Comparison of ENCODE assay signal across 9 mouse cellular contexts in genomic region chr11:79589317-79590075, GRCm38 (mm10). TPM values are rescaled to one million over a fixed set of nuclear protein-coding genes. Genes with fewer than 3 reads are reported as not detected.
A peak's percentile ranks its signal among the peaks of the same experiment; 100 is the strongest.
DNase-seq lines count a peak whose midpoint lies in the region; ATAC-seq and TF ChIP-seq lines count a peak whose summit lies in the region.
"Had no signal": no experiment of that assay in that cellular context is flagged by ENCODE, and none has a peak within 500 bp of the region (broad histone marks: within the 10 kb centered on the region; RNA-seq: fewer than 3 reads in every experiment).

No protein-coding gene starts in this region.

- peak; percentile 28 for TF ChIP-seq CTCF in left cerebral cortex, adult 2 months (IDR thresholded peaks at IDR 0.05)

- no peak overlapping the region for H3K4me3 ChIP-seq in left cerebral cortex, adult 2 months
- H3K4me3 ChIP-seq: embryonic facial prominence, embryonic 12.5 days had no signal

- H3K27ac ChIP-seq in left cerebral cortex, adult 2 months: no peak overlapping the region
- H3K27ac ChIP-seq: embryonic facial prominence, embryonic 12.5 days had no signal

- peak; percentile 77 for DNase-seq in CD4-positive, CD25-positive, alpha-beta regulatory T cell, adult 2 months (ENCODE audit: low read depth, low spot score)
- peak in 1 of 2 experiments; percentile 37 for DNase-seq in left cerebral cortex, adult 2 months (ENCODE audit: extremely low spot score in 1 of 2, low spot score in 2 of 2)
- DNase-seq in left cerebral cortex, postnatal 36 days (ENCODE audit: low spot score in 2 of 2): no peak
- peak; percentile 77 for DNase-seq in brain, adult 2 months (ENCODE audit: low read depth, low spot score)
- DNase-seq in naive thymus-derived CD4-positive, alpha-beta T cell, adult 2 months (ENCODE audit: low read depth): peak; percentile 78
- DNase-seq in gastrocnemius, postnatal 14 days: no peak
- no peak for DNase-seq in spleen, postnatal 14 days (ENCODE audit: low spot score in 2 of 2)

- ATAC-seq in CD4-positive, CD25-positive, alpha-beta regulatory T cell, adult 4 months: no peak

- intact Hi-C loops in left cerebral cortex, adult 2 months (cut with DNase I): loop anchor here (2.0 to 5.0 kb wide), 3 partner anchors 33 to 333 kb away; no protein-coding TSS in a partner anchor
- intact Hi-C loops in left cerebral cortex, postnatal 36 days (cut with DNase I): loop anchor here (5.0 kb wide), 1 partner anchor 38 kb away; no protein-coding TSS in a partner anchor
- intact Hi-C loops in gastrocnemius, postnatal 14 days (cut with DNase I; ENCODE audit: low total_unique reads): loop anchor here (2.0 kb wide), 1 partner anchor 95 kb away; no protein-coding TSS in a partner anchor

RNA-seq across cellular contexts. Expression of gene Rab11fip4, which starts 1.5 kb away (rescaled TPM):
- 10 to 100 TPM in 1 of 2 experiments, 1 to 10 TPM in 1; 8.3 to 13.0 TPM for polyA plus RNA-seq in CD4-positive, CD25-positive, alpha-beta regulatory T cell, adult 4 months (2017; shearing (Covaris generic))
- total RNA-seq in left cerebral cortex, adult 2 months (2021): 100 to 1,000 TPM; 246 to 249 TPM
- 100 to 1,000 TPM; 247 to 269 TPM for total RNA-seq in left cerebral cortex, postnatal 36 days (2021)
- total RNA-seq in gastrocnemius, postnatal 14 days (2021): 1 to 10 TPM in 1 of 2 experiments, under 1 TPM in 1; 0.74 to 1.6 TPM

RNA-seq across cellular contexts. Expression of gene Evi2a, which starts 59.1 kb away (rescaled TPM):
- 10 to 100 TPM; 43.8 to 53.2 TPM for polyA plus RNA-seq in CD4-positive, CD25-positive, alpha-beta regulatory T cell, adult 4 months (2017; shearing (Covaris generic))
- total RNA-seq in left cerebral cortex, adult 2 months (2021): 10 to 100 TPM; 11.6 TPM
- total RNA-seq in left cerebral cortex, postnatal 36 days (2021): 10 to 100 TPM; 13.6 to 18.8 TPM
- 1 to 10 TPM; 3.3 to 4.3 TPM for total RNA-seq in gastrocnemius, postnatal 14 days (2021)

RNA-seq across cellular contexts. Expression of gene Evi2, which starts 59.1 kb away (rescaled TPM):
- polyA plus RNA-seq in CD4-positive, CD25-positive, alpha-beta regulatory T cell, adult 4 months (2017; shearing (Covaris generic)): 1 to 10 TPM; 5.2 to 6.9 TPM
- not detected for total RNA-seq in left cerebral cortex, adult 2 months (2021)
- not detected for total RNA-seq in left cerebral cortex, postnatal 36 days (2021)
- under 1 TPM in 1 of 2 experiments, not detected in 1; 0.18 TPM for total RNA-seq in gastrocnemius, postnatal 14 days (2021)

Comparison
In these comparisons a context has a peak if more than half of its experiments do, and no peak if none do; other contexts are left out.
1. DNase-seq: peak in CD4-positive, CD25-positive, alpha-beta regulatory T cell, adult 2 months (single experiment), brain, adult 2 months (single experiment) and naive thymus-derived CD4-positive, alpha-beta T cell, adult 2 months (single experiment); none in left cerebral cortex, postnatal 36 days (0 of 2), gastrocnemius, postnatal 14 days (single experiment) and spleen, postnatal 14 days (0 of 2).
2. RNA of gene Rab11fip4, which starts 1.5 kb away (total RNA-seq): 247 to 269 TPM in left cerebral cortex, postnatal 36 days and 246 to 249 TPM in left cerebral cortex, adult 2 months; 0.74 to 1.6 TPM in gastrocnemius, postnatal 14 days; every median in the first group is over 10 times any median in the second.